Mouse (Mus musculus) erythroblast, embryonic 14.5 days (primary cell): ENCODE data around the gene Amot.

Experiments
- GATA1 ChIP-seq: IDR thresholded peaks from 2 replicates; pipeline ENCODE4 v1.6.1; 2012; ENCODE audit warnings: low read length, inconsistent platforms, mixed read lengths
- TAL1 ChIP-seq: IDR thresholded peaks from 3 replicates; pipeline ENCODE4 v1.6.1; 2012; ENCODE audit warnings: low read length, inconsistent platforms, mixed read lengths

GRCm38 (mm10) chrX:145468264-145468663, 36.7 kb downstream of the Amot start:
- TF ChIP-seq TAL1 (no peak), GATA1 (no peak)
